In genomic region chr11:94135581-94136001, GRCm38 (mm10) we compare ENCODE assay signal across 9 mouse cellular contexts.
DNase-seq lines count a peak whose midpoint lies in the region.
"Had no signal": no experiment of that assay in that cellular context is flagged by ENCODE, and none has a peak within 500 bp of the region (broad histone marks: within the 10 kb centered on the region; RNA-seq: fewer than 3 reads in every experiment).

No protein-coding gene starts in this region.

- intact Hi-C loops in left cerebral cortex, postnatal 4 days (cut with DNase I) = loop anchor here (10.0 kb wide), 1 partner anchor 349 kb away; the partner anchor contains the start of gene Spata20
- intact Hi-C loops in left cerebral cortex, postnatal 10 days (cut with DNase I) = no loop called here

- DNase-seq in cerebellum, adult 11-12 months = peak; percentile 59
- no peak for DNase-seq in cerebellum, postnatal 36 days
- DNase-seq in left cerebral cortex, postnatal 4 days = peak; percentile 72
- DNase-seq in left cerebral cortex, postnatal 10 days (ENCODE audit: extremely low spot score in 1 of 2, low spot score in 2 of 2) = no peak
- peak; percentile 56 to 74 for DNase-seq in gastrocnemius, adult 8-10 months (ENCODE audit: low spot score in 2 of 2)
- peak; percentile 47 for DNase-seq in kidney, postnatal 14 days
- DNase-seq in natural killer cell, adult 2 months (ENCODE audit: low spot score in 2 of 2) = no peak
- no peak for DNase-seq in left cerebral cortex, adult 8-10 months (ENCODE audit: low spot score in 2 of 2)
- DNase-seq: thymus, adult 18-20 months had no signal

Comparison
In these comparisons a context has a peak if more than half of its experiments do, and no peak if none do; other contexts are left out.
1. DNase-seq: peak in cerebellum, adult 11-12 months (single experiment), left cerebral cortex, postnatal 4 days (single experiment), gastrocnemius, adult 8-10 months (2 of 2) and kidney, postnatal 14 days (single experiment); none in cerebellum, postnatal 36 days (0 of 2), left cerebral cortex, postnatal 10 days (0 of 2), natural killer cell, adult 2 months (0 of 2) and left cerebral cortex, adult 8-10 months (0 of 2).